In genomic region chr10:57486542-57487071, GRCm38 (mm10) we compare ENCODE assay signal across 8 mouse cellular contexts. TPM values are rescaled to one million over a fixed set of nuclear protein-coding genes. Genes with fewer than 3 reads are reported as not detected.
DNase-seq lines count a peak whose midpoint lies in the region; ATAC-seq and TF ChIP-seq lines count a peak whose summit lies in the region.

No protein-coding gene starts in this region.

- peak overlapping the region; percentile 52 for H3K4me2 ChIP-seq in embryonic facial prominence, embryonic 15.5 days (replicated peaks)
- peak overlapping the region; percentile 77 for H3K4me2 ChIP-seq in lung, postnatal 0 days (replicated peaks; ENCODE audit: low read depth, low read length)
- H3K4me2 ChIP-seq in stomach, embryonic 16.5 days (ENCODE audit: low read depth, low read length), result peak overlapping the region; percentile 80

- no peak for TF ChIP-seq CTCF in lung, postnatal 0 days (IDR thresholded peaks at IDR 0.05)

- peak overlapping the region; percentile 89 for H3K4me3 ChIP-seq in embryonic facial prominence, embryonic 15.5 days (replicated peaks)
- H3K4me3 ChIP-seq in lung, postnatal 0 days (ENCODE audit: low read depth, low read length), result peak overlapping the region; percentile 85
- H3K4me3 ChIP-seq in stomach, embryonic 16.5 days (replicated peaks; ENCODE audit: low read length), result peak overlapping the region; percentile 93

- WGBS in embryonic facial prominence, embryonic 15.5 days, result under 1% methylated on average over 64 of the region's 65 CpGs
- WGBS in lung, postnatal 0 days, result 0% methylated on average over 37 of the region's 65 CpGs
- WGBS in stomach, embryonic 16.5 days, result under 1% methylated on average over 63 of the region's 65 CpGs

- H3K9me3 ChIP-seq in embryonic facial prominence, embryonic 15.5 days (replicated peaks), result no peaks in the 10 kb centered on the region
- no peaks in the 10 kb centered on the region for H3K9me3 ChIP-seq in lung, postnatal 0 days (ENCODE audit: low read length)
- H3K9me3 ChIP-seq in stomach, embryonic 16.5 days (replicated peaks; ENCODE audit: control insufficient read depth, low read length), result no peaks in the 10 kb centered on the region

- peak; percentile 72 to 80 for DNase-seq in cerebellum, adult 18-20 months
- no peak for DNase-seq in cerebellum, adult 9-11 months
- peak; percentile 12 for DNase-seq in spleen, adult 12 weeks (ENCODE audit: low spot score)
- DNase-seq in spleen, postnatal 36 days (ENCODE audit: low spot score in 2 of 2), result no peak
- DNase-seq in lung, postnatal 0 days (ENCODE audit: low spot score), result peak; percentile 61

- peak; percentile 86 for ATAC-seq in embryonic facial prominence, embryonic 15.5 days (ENCODE audit: insufficient number of reproducible peaks, low FRiP score, low TSS enrichment, low read depth)
- ATAC-seq in inflammation-experienced regulatory T-cells, adult 6 months, result peak; percentile 30
- peak; percentile 87 for ATAC-seq in lung, postnatal 0 days
- peak; percentile 87 for ATAC-seq in stomach, embryonic 16.5 days (ENCODE audit: insufficient read depth, low FRiP score)

- no peaks in the 10 kb centered on the region for H3K36me3 ChIP-seq in embryonic facial prominence, embryonic 15.5 days
- H3K36me3 ChIP-seq in lung, postnatal 0 days (ENCODE audit: insufficient read depth, low read length), result no peaks in the 10 kb centered on the region
- no peaks in the 10 kb centered on the region for H3K36me3 ChIP-seq in stomach, embryonic 16.5 days (ENCODE audit: control insufficient read depth, insufficient read depth, low read length)

- H3K9ac ChIP-seq in embryonic facial prominence, embryonic 15.5 days, result peak overlapping the region; percentile 97
- peak overlapping the region; percentile 86 for H3K9ac ChIP-seq in lung, postnatal 0 days (replicated peaks; ENCODE audit: low read depth)
- peak overlapping the region; percentile 95 for H3K9ac ChIP-seq in stomach, embryonic 16.5 days (ENCODE audit: low read length)

- peaks cover 9% of the 10 kb centered on the region; the same call in 1 of the 2 replicates for H3K4me1 ChIP-seq in embryonic facial prominence, embryonic 15.5 days
- peaks cover 4% of the 10 kb centered on the region; the same call in 1 of the 2 replicates for H3K4me1 ChIP-seq in lung, postnatal 0 days (ENCODE audit: insufficient read depth, low read depth, low read length)
- H3K4me1 ChIP-seq in stomach, embryonic 16.5 days (ENCODE audit: control insufficient read depth, insufficient read depth, low read length), result peaks cover 3% of the 10 kb centered on the region; the same call in 1 of the 2 replicates

- TF ChIP-seq EP300 in lung, postnatal 0 days (IDR thresholded peaks at IDR 0.05), result no peak

- peak overlapping the region; percentile 97 for H3K27ac ChIP-seq in embryonic facial prominence, embryonic 15.5 days (replicated peaks)
- H3K27ac ChIP-seq in lung, postnatal 0 days (ENCODE audit: low read length), result peak overlapping the region; percentile 80
- peak overlapping the region; percentile 95 for H3K27ac ChIP-seq in stomach, embryonic 16.5 days (ENCODE audit: low read length)

- H3K27me3 ChIP-seq in embryonic facial prominence, embryonic 15.5 days, result no peaks in the 10 kb centered on the region
- no peaks in the 10 kb centered on the region for H3K27me3 ChIP-seq in lung, postnatal 0 days (replicated peaks; ENCODE audit: insufficient read depth, low read length)
- H3K27me3 ChIP-seq in stomach, embryonic 16.5 days (ENCODE audit: control insufficient read depth, insufficient read depth, low read length), result no peaks in the 10 kb centered on the region

RNA-seq across cellular contexts. Expression of gene Hsf2, which starts 0.4 kb away (rescaled TPM):
- 27.6 and 28.8 TPM in 2 replicates for polyA plus RNA-seq in embryonic facial prominence, embryonic 15.5 days (2015; fragmentation: Nextera tagmentation; extraction: Ambion mirVana)
- 10 to 100 TPM; 14.1 to 15.5 (median 14.3) TPM for polyA plus RNA-seq in inflammation-experienced regulatory T-cells, adult 6 months (2017; shearing (Covaris generic))
- polyA plus RNA-seq in lung, postnatal 0 days (2015; fragmentation: Nextera tagmentation; extraction: Ambion mirVana), result 17.3 and 17.8 TPM in 2 replicates
- 21.3 and 21.8 TPM in 2 replicates for polyA plus RNA-seq in stomach, embryonic 16.5 days (2015; fragmentation: Nextera tagmentation; extraction: Ambion mirVana)

RNA-seq across cellular contexts. Expression of gene Serinc1, which starts 45.7 kb away (rescaled TPM):
- polyA plus RNA-seq in embryonic facial prominence, embryonic 15.5 days (2015; fragmentation: Nextera tagmentation; extraction: Ambion mirVana), result 133 and 134 TPM in 2 replicates
- polyA plus RNA-seq in inflammation-experienced regulatory T-cells, adult 6 months (2017; shearing (Covaris generic)), result 100 to 1,000 TPM; 100 to 133 (median 115) TPM
- polyA plus RNA-seq in lung, postnatal 0 days (2015; fragmentation: Nextera tagmentation; extraction: Ambion mirVana), result 147 and 155 TPM in 2 replicates
- 139 and 141 TPM in 2 replicates for polyA plus RNA-seq in stomach, embryonic 16.5 days (2015; fragmentation: Nextera tagmentation; extraction: Ambion mirVana)

Comparison
In these comparisons a context has a peak if more than half of its experiments do, and no peak if none do; other contexts are left out.
1. DNase-seq: peak in cerebellum, adult 18-20 months (2 of 2), spleen, adult 12 weeks (single experiment) and lung, postnatal 0 days (single experiment); none in cerebellum, adult 9-11 months (single experiment) and spleen, postnatal 36 days (0 of 2).
2. ATAC-seq: peak in every context shown above with its lines; median percentile 87 in lung, postnatal 0 days; 87 in stomach, embryonic 16.5 days; 86 in embryonic facial prominence, embryonic 15.5 days; 30 in inflammation-experienced regulatory T-cells, adult 6 months.
3. Peak in every context shown above with its lines, with median percentiles within 50 percentile points of each other: H3K27ac ChIP-seq, H3K4me2 ChIP-seq, H3K4me3 ChIP-seq and H3K9ac ChIP-seq.